Mouse (Mus musculus) CD4-positive naive resting alpha-beta T cell, adult 57 days (primary cell): Measurements from ENCODE around the gene Pde4dip. TPM values are rescaled to one million over a fixed set of nuclear protein-coding genes. Genes with fewer than 3 reads are reported as not detected.

Source experiments
- total RNA-seq: library from RNA; stranded (reverse); gene quantifications from one replicate; pipeline ENCODE4 v1.2.4, GENCODE M21; 2023

Gene Pde4dip
- total RNA-seq, result 22.3 TPM

DNA sequence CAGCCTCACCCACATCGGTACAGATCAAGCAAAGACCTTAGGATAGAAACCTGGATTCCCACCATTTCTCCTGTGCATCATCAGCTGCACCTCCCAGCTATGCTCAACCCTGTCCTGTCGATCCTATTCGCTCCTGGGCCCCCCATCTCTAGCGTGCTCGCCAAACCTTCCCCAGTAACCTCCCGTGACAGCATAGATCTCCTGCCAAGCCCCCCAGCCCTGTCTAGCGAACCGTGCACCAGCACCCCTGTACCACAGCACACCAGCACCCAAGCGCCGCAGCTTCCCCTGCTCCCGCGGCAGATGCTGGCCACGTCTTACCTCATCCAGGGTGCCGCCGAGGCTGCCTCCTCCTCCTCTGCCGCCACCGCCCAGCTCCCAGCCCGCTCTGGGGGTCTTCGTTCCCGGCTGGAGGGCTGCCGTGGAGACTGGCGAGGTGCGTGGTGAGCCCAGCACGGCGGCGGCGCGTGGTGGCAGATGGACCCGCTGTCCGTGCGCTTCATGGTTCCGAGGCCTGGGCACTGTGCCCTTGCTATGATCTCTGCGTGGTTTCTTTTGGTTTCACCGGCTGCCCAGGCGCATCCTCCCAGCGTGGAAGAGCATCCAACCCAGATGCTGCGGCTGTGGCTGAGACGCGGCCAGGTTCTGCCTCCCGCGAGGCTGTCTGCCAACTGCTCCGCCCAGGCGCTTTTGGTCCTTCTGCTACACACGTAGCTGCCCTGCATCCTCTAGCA is at the start of gene Pde4dip:
Gene Pde4dip (minus strand): TSS at position 540 of the 734 bp plus-strand sequence.

DNA sequence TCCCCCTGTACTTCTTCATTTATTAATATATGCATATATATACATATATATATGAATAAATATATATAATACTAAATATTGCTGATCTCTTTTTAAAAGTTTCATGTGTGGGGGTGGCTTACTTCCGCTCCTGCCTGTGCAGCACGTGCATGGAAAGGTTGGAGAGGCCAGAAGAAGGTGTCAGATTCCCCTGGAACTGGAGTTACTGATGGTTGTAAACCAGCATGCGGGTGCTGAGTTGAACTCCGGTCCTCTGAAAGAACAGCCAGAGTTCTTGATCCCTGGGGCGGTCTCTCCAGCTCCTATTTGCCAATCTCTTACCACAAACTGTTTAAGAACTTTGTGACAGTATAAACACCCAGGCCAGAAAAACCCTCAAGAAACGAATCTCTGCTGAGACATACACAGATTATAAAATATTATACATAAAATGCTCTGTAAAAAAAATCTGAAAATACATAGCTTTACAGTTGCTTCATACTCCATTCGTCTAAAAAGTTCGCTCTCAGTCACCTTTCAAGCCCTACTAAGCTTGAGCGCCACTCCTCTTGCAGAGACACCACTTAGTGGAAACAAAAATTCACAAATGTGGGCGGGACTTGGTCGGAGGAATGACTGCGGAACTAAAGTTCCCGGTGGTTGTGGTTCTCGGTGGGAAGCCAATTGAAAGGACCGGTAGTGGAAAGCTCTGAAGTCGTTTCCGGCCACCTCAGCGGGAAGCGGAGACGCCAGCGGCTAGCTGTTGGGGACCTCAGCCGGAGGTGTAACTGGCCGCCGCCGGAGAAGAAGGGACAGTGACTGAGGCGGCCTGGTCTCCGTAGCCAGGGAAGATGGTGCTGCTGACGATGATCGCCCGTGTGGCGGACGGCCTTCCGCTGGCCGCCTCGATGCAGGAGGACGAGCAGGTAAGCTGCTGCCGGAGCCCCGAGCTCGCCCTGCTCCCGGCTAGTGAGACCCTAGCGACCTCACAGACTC is 12.3 kb upstream of the Pde4dip start, which contains the start of gene Sec22b:
Gene Sec22b (plus strand): TSS at position 675 of the 975 bp plus-strand sequence.

DNA sequence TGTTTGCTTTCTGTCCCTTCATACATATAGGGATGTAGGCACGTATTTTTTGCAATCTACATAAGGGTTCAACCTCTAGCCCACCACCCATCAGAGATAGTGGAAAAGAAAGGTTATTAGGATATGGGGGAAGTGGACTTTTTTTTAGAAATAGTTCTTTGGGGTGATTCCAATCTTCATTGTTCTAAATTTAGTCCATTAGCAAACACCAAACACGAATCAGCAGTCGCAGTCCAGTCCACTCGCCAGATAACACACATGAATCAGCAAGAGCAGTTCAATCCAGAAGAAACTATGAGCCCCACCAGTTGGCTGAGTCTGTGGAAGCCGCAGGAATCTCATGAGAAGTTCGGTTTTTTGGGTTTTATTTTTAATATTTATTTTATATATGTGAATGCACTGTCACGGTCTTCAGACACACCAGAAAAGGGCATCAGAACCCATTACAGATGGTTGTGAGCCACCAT is 213.8 kb downstream of the Pde4dip start, which contains the start of gene Gm17651:
Gene Gm17651 (minus strand): TSS at position 51 of the 467 bp plus-strand sequence.

DNA sequence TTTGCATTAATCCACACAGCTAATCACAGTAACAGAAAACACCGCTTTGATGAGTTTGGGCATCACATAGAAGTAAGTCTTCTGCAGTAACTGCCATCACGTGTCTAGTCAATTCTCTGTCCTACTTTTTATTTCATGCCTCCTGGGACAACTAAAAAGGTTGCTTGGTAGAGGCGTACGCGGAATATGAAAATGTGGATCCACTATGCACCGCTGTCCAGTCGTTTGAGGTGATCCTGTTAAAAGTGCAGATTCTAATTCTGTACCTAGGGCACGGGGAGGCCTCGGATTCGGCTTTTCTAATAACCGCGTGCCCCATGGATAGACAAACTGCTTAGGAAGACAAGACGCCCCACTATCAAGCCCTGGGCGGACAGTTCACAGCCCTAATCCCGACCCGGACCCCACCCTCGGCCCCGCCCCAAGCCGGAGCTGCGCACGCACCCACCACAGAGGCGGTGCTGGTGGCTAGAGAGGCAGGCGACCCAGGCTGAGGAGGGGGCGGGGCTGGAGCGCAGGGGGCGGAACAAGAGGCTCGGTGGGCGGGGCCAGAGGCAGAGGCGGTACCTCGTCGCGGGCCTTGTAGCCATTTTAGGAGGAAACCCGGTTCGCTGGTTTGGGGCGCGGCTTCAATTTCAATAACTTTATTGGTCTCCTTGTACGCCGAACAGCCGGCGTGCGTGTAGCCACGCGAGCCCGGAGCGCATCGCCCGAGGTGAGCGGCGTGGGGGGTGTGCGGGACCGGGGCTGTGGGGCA is 230.7 kb downstream of the Pde4dip start, which contains the start of gene Prkab2:
Gene Prkab2 (plus strand): TSS at position 539 of the 757 bp plus-strand sequence.

Other genes starting within 250 kb of the Pde4dip start
- gene Prkab2, start 230.5 kb downstream of the Pde4dip start, total RNA-seq, result 7.5 TPM
- gene Gm17651, start 214.0 kb downstream of the Pde4dip start, total RNA-seq, result not detected
- gene Sec22b, start 12.5 kb upstream of the Pde4dip start, total RNA-seq, result 62.4 TPM
- 62.4 TPM for gene Notch2, start 124.8 kb upstream of the Pde4dip start, total RNA-seq